Mouse (Mus musculus) stomach, postnatal 0 days (tissue): ENCODE results near the gene Tmem235.

Experiments used
- CTCF ChIP-seq: IDR thresholded peaks from 2 replicates; pipeline ENCODE4 v1.5.1; 2016; ENCODE audit warnings: antibody characterized with exemption, low read depth, mild to moderate bottlenecking, moderate library complexity
- EP300 ChIP-seq: optimal IDR thresholded peaks from 2 replicates; pipeline ENCODE3; 2016; ENCODE audit warnings: antibody characterized with exemption

DNA sequence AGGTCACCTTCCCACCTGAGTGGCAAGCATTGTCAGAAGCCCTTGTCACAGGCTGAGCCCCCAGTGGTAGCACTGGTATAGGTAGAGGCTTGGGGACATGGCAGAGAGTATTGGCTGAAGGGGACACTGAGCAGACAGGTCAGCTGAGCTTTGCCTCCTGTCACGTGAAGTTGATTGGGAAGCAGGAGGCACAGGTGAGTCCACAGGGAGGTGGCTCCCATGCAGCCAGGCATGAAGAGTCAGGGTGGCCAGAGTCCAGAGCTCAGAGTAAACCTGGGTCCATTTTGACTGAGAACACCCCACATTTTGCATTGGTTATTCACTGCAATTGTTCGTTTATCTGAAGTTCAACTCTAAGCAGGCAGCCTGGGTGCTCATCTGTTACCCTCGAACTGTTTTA, 7.7 kb upstream of the Tmem235 start:
- TF ChIP-seq CTCF (no peak), EP300 (no peak)
